Mouse (Mus musculus): ENCODE results near the gene Trim56. TPM values are rescaled to one million over a fixed set of nuclear protein-coding genes. Genes with fewer than 3 reads are reported as not detected.
A peak's percentile ranks its signal among the peaks of the same experiment; 100 is the strongest.
"Not testable (repeated sequence)": the region's sequence is repeated elsewhere in the genome, so short reads cannot be mapped to it uniquely, and the experiment has no call there.

The Trim56 gene
- polyA plus RNA-seq, 1 experiment, result 43.5 TPM

DNA sequence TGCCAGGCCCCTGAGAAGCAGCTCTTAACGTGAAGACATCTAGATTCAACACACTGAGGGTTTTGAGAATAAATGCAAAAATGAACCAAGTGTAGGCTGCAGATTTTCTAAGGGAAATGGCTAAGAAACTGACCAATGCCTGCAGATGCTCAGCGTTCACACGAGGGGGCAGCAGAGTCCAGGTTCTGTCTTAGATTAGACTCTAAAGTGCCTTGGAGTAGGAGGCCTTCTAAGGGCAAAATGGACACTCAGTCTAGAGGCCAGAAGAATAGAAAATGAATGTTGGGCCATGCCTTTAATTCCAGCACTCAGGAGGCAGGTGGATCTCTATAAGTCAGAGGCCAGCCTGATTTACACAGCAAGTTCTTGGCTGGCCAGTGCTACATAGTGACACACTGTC is 15.5 kb upstream of the Trim56 start:
- WGBS, result 4% methylated on average over 3 of the region's 3 CpGs
- Histone ChIP-seq H3K4me3 (ENCODE audit: insufficient read depth, low read depth, low read length) (no peak overlapping the region), H3K4me1 (ENCODE audit: control insufficient read depth, insufficient read depth, low read length) (no peaks in the 10 kb centered on the region), H3K27ac (ENCODE audit: insufficient read depth, low read depth, low read length) (no peak overlapping the region)
- TF ChIP-seq CTCF (IDR thresholded peaks at IDR 0.05; ENCODE audit: insufficient read depth, low read depth, low read length) (no peak), POLR2A (IDR thresholded peaks at IDR 0.05; ENCODE audit: insufficient read depth, low read depth, low read length) (no peak)

DNA sequence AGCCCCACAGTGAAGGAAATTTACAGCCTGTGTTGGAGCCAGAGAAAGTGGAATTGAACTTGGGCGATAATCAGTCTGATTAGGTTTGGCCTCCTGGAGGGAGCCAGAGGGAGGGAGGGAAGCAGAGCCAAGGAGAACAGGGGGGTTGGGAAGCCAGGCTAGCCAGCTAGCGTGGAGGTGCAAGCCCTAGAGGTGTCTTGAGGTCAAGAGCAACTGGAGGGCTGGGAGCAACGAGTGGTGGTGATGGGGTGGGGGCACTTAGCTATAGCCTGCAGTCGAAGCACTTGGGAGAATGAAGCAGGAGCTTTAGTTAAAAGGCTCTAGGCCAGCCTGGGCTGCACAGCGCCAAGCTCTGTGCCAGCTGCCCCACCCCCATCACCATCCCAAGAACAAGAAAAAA is 13.3 kb upstream of the Trim56 start:
- H3K4me3 ChIP-seq (ENCODE audit: insufficient read depth, low read depth, low read length), result no peak overlapping the region
- no peaks in the 10 kb centered on the region for H3K4me1 ChIP-seq (ENCODE audit: control insufficient read depth, insufficient read depth, low read length)
- H3K27ac ChIP-seq (ENCODE audit: insufficient read depth, low read depth, low read length), result no peak overlapping the region
- TF ChIP-seq POLR2A (IDR thresholded peaks at IDR 0.05; ENCODE audit: insufficient read depth, low read depth, low read length) (no peak), CTCF (IDR thresholded peaks at IDR 0.05; ENCODE audit: insufficient read depth, low read depth, low read length) (no peak)
- 34% methylated on average over 5 of the region's 5 CpGs for WGBS

DNA sequence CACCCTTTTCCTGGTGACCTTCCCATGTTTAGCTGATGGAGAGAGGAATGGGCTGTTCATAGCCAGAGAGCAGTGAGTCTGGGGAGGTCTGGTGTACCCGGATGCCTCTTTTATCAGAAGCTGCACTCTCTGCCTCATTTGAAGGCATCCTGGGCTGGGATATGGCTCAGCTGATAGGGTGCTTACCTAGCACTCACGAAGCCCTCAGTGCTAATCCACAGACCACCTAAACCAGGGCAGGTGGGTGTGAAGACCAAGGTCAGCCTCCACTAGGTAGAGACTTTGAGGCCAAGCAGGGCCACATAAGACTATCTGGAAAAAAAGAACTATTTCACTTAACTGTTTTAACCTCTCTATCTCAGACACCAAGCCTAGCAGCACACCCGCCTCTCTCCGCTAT is 7.5 kb upstream of the Trim56 start:
- H3K4me3 ChIP-seq (ENCODE audit: insufficient read depth, low read depth, low read length), result no peak overlapping the region
- H3K4me1 ChIP-seq (ENCODE audit: control insufficient read depth, insufficient read depth, low read length), result peaks cover 8% of the 10 kb centered on the region
- TF ChIP-seq POLR2A (IDR thresholded peaks at IDR 0.05; ENCODE audit: insufficient read depth, low read depth, low read length), result no peak
- TF ChIP-seq CTCF (IDR thresholded peaks at IDR 0.05; ENCODE audit: insufficient read depth, low read depth, low read length), result no peak
- 80% methylated on average over 4 of the region's 4 CpGs for WGBS
- no peak overlapping the region for H3K27ac ChIP-seq (ENCODE audit: insufficient read depth, low read depth, low read length)

DNA sequence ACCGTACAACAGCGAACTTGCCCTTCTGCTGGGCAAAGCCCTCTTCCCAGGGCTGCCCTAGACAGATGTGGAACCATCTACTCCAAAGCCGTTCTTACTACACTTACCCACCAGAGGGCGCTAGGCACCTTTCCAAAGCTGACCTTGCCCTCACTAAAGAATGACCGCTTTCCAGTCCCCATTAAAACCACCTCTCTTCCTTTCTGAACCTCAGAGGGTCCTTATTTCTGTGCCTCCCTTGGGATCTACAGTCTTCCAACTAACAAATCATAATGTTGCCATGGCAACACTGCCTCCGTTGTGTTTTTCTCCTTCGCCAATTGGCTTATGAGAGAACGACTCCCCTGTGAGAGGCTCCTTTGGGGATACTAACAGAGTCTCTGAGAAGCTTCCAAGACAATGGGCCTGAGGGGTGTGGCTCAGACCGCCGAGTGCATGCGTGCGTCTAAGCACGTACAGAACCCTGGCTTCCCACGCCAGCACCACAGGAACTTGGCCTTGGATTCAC is 6.7 kb upstream of the Trim56 start:
- Histone ChIP-seq H3K4me1 (ENCODE audit: control insufficient read depth, insufficient read depth, low read length) (peaks cover 8% of the 10 kb centered on the region), H3K4me3 (ENCODE audit: insufficient read depth, low read depth, low read length) (no peak overlapping the region), H3K27ac (ENCODE audit: insufficient read depth, low read depth, low read length) (no peak overlapping the region)
- TF ChIP-seq CTCF (IDR thresholded peaks at IDR 0.05; ENCODE audit: insufficient read depth, low read depth, low read length) (peak; percentile 51), POLR2A (IDR thresholded peaks at IDR 0.05; ENCODE audit: insufficient read depth, low read depth, low read length) (no peak)
- 9% methylated on average over 14 of the region's 14 CpGs for WGBS

DNA sequence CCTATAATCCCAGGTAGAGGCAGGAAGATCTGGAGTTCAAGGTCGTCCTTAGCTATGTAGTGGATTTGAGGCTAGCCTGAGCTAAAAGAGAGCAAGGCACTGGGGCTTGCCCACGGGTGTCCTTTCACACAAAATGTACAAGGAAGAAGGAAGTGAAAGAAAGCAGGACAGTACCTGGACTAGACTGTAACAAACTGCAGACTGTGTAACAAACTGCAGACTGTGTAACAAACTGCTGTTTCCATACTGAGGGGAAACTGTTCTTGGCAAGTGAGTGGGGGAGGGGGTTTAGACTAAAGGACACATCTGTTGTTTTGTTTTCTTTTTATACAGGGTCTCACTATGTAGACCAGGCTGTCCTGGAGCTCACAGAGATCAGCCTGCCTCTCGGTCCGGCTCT is 5.3 kb upstream of the Trim56 start:
- H3K4me1 ChIP-seq (ENCODE audit: control insufficient read depth, insufficient read depth, low read length), result peaks cover 12% of the 10 kb centered on the region
- WGBS, result 77% methylated on average over 4 of the region's 4 CpGs
- no peak overlapping the region for H3K4me3 ChIP-seq (ENCODE audit: insufficient read depth, low read depth, low read length)
- no peak overlapping the region for H3K27ac ChIP-seq (ENCODE audit: insufficient read depth, low read depth, low read length)
- TF ChIP-seq POLR2A (IDR thresholded peaks at IDR 0.05; ENCODE audit: insufficient read depth, low read depth, low read length) (no peak), CTCF (IDR thresholded peaks at IDR 0.05; ENCODE audit: insufficient read depth, low read depth, low read length) (no peak)

DNA sequence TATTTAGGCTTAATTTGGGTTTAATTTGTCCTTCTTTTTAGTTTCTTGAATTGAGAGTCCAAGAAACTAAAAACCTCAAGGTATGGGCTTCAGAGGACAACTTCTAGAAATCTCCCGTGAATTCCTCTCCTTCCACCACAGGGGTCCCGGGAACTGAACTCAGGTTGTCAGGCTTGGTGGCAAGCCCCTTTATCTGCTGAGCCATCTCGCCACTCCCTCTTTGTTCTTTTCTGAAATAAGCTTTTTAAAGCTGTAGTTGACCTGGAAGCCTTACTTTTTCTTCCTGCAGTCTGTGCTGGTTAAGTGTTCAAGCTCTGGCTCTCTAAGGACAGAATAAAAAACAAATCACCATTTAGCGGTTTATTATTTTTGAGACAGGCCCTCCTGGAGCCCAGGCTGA is 2.9 kb upstream of the Trim56 start:
- Histone ChIP-seq H3K4me1 (ENCODE audit: control insufficient read depth, insufficient read depth, low read length) (peaks cover 19% of the 10 kb centered on the region), H3K27ac (ENCODE audit: insufficient read depth, low read depth, low read length) (no peak overlapping the region), H3K4me3 (ENCODE audit: insufficient read depth, low read depth, low read length) (no peak overlapping the region)
- TF ChIP-seq POLR2A (IDR thresholded peaks at IDR 0.05; ENCODE audit: insufficient read depth, low read depth, low read length) (no peak), CTCF (IDR thresholded peaks at IDR 0.05; ENCODE audit: insufficient read depth, low read depth, low read length) (no peak)
- 83% methylated on average over 4 of the region's 4 CpGs for WGBS

DNA sequence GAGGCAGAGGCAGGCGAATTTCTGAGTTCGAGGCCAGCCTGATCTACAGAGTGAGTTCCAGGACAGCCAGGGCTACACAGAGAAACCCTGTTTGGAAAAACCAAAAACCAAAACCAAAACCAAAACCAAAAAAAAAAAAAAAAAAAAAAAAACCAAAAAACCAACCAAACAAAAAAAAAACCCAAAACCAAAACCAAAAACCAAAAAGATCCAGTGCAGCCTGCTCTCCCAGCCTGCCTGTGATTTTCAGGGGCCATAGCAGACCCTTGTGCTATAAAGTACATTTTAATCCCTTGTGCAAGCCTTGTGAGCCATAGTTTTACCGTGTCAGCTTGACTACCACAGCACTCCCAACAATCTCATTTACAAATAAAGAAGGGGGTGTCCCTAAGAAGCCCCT is 2.0 kb upstream of the Trim56 start:
- not testable (repeated sequence) for H3K27ac ChIP-seq (ENCODE audit: insufficient read depth, low read depth, low read length); H3K4me3 ChIP-seq (ENCODE audit: insufficient read depth, low read depth, low read length)
- peaks cover 15% of the 10 kb centered on the region for H3K4me1 ChIP-seq (ENCODE audit: control insufficient read depth, insufficient read depth, low read length)
- WGBS, result 90% methylated on average over 3 of the region's 3 CpGs

DNA sequence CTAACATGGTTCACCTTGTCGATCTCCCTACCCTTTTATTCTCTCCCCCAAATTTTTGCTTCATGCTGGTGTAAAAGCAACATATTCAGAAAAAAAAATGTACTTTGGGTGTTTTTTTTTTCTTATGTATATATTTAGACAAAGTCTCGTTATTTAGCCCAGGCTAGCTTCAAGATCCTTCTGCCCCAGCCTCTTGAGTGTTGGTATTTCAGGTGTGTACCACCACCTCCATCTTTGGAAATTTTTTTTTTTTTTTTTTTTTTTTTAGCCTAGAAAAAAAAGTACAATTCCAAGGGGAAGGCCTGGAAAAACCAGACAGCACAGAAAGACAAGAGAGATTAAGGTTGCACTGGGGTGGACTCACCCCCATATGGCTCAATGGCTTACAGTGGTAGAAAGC is 978 bp upstream of the Trim56 start:
- TF ChIP-seq CTCF (IDR thresholded peaks at IDR 0.05; ENCODE audit: insufficient read depth, low read depth, low read length), result no peak
- no peak for TF ChIP-seq POLR2A (IDR thresholded peaks at IDR 0.05; ENCODE audit: insufficient read depth, low read depth, low read length)
- peaks cover 10% of the 10 kb centered on the region for H3K4me1 ChIP-seq (ENCODE audit: control insufficient read depth, insufficient read depth, low read length)
- WGBS, result 98% methylated on average over 2 of the region's 2 CpGs
- no peak overlapping the region for H3K4me3 ChIP-seq (ENCODE audit: insufficient read depth, low read depth, low read length)
- no peak overlapping the region for H3K27ac ChIP-seq (ENCODE audit: insufficient read depth, low read depth, low read length)

DNA sequence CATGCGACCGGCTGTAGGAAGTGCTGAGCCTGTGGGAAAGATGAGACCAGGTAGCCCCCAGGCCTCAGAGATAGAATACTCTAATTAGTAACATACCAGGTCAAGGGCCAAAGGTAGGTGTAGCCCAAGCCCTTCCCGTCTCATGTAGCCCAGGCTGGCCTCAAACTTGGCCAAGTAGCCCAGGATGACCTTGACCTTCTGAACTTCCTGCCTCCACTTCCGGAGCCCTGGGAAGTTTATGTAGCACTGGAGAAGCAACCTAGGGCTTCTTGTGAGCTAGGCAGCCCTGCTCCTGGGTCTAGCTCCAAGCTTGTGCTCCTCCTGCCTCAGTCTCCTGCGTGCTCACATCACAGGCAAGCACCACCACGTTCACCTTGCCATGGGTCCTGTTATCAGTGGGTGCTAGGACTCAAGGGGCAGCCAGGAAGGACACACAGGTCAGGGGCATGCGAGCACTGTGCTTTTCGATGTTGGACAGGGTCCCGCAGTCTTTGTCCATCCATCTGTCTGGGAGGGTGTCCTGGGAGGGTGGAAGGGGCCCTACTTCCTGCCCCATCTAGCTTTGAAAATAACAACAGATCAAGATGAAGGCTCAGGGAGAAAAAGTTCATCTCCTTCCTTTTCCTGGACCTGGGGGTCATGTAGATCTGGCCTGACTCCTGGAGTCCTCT is 983 bp downstream of the Trim56 start:
- H3K4me1 ChIP-seq (ENCODE audit: control insufficient read depth, insufficient read depth, low read length), result peaks cover 10% of the 10 kb centered on the region
- no peak overlapping the region for H3K27ac ChIP-seq (ENCODE audit: insufficient read depth, low read depth, low read length)
- TF ChIP-seq POLR2A (IDR thresholded peaks at IDR 0.05; ENCODE audit: insufficient read depth, low read depth, low read length) (no peak), CTCF (IDR thresholded peaks at IDR 0.05; ENCODE audit: insufficient read depth, low read depth, low read length) (no peak)
- no peak overlapping the region for H3K4me3 ChIP-seq (ENCODE audit: insufficient read depth, low read depth, low read length)
- 93% methylated on average over 9 of the region's 9 CpGs for WGBS

Data from olfactory bulb, adult 2 months (tissue).